Mouse (Mus musculus) hindbrain, embryonic 11.5 days (tissue): Measurements from ENCODE around the gene Stx8. TPM values are rescaled to one million over a fixed set of nuclear protein-coding genes. Genes with fewer than 3 reads are reported as not detected.

Source experiments
- ATAC-seq: fragments of 200-750 bp; cut with Nextera tagmentation; 2 replicates; pipeline ENCODE4 v1.8.0; 2017; ENCODE audit warnings: mild to moderate bottlenecking, moderate TSS enrichment, moderate library complexity; ENCODE audit not compliant: low FRiP score
- DNase-seq: peaks from one replicate; pipeline ENCODE4 v3.0.0-alpha.2; 2015; ENCODE audit warnings: low spot score
- H3K27ac ChIP-seq: fragments of 300-500 bp; sonication (generic); 2 replicates; pipeline ENCODE4 v1.5.1; 2014; ENCODE audit warnings: mild to moderate bottlenecking, low read depth, low read length
- H3K27me3 ChIP-seq: fragments of 300-500 bp; sonication (generic); 2 replicates; pipeline ENCODE4 v1.6.1; 2014; ENCODE audit warnings: mild to moderate bottlenecking, low read length, moderate library complexity, mixed read lengths; ENCODE audit not compliant: control insufficient read depth, insufficient read depth
- H3K36me3 ChIP-seq: fragments of 300-500 bp; sonication (generic); 2 replicates; pipeline ENCODE4 v1.6.1; 2014; ENCODE audit warnings: mild to moderate bottlenecking, low read length, moderate library complexity, mixed read lengths; ENCODE audit not compliant: control insufficient read depth, insufficient read depth
- H3K4me1 ChIP-seq: fragments of 300-500 bp; sonication (generic); replicated peaks from 2 replicates; pipeline ENCODE4 v1.6.1; 2014; ENCODE audit warnings: low read length, mixed read lengths; ENCODE audit not compliant: control insufficient read depth, insufficient read depth
- H3K4me2 ChIP-seq: fragments of 300-500 bp; sonication (generic); replicated peaks from 2 replicates; pipeline ENCODE4 v1.6.1; 2014; ENCODE audit warnings: mild to moderate bottlenecking, low read depth, low read length
- H3K4me3 ChIP-seq: fragments of 300-500 bp; sonication (generic); 2 replicates; pipeline ENCODE4 v1.5.1; 2014; ENCODE audit warnings: low read depth, low read length
- H3K9ac ChIP-seq: fragments of 300-500 bp; sonication (generic); 2 replicates; pipeline ENCODE4 v1.6.1; 2014; ENCODE audit warnings: low read depth, low read length
- H3K9me3 ChIP-seq: fragments of 300-500 bp; sonication (generic); 2 replicates; pipeline ENCODE4 v1.6.1; 2016; ENCODE audit warnings: low read length; ENCODE audit not compliant: control insufficient read depth
- WGBS: fragments of 180-500 bp; shearing (Covaris S2); extraction: QIAGEN DNeasy Blood & Tissue Kit; methylation state at CpG from one replicate; pipeline ENCODE4 v1.1.7; 2014; 5-methylcytosine and 5-hydroxymethylcytosine counted together
- polyA plus RNA-seq: library from polyadenylated mRNA; unstranded; fragments of >200 nt; fragmentation: Nextera tagmentation; extraction: Ambion mirVana; gene quantifications from 2 replicates; pipeline ENCODE4 v1.2.1, GENCODE M21; 2014

Stx8 gene
- polyA plus RNA-seq, 1 experiment from 2014 or later: 63.0 TPM

- Histone ChIP-seq H3K4me1 (0 out of 2 replicates have a peak, but pooled peaks cover 2% of the 10 kb centered on the region), H3K36me3 (no peaks in the 10 kb centered on the region), H3K9ac (no peak overlapping the region), H3K27ac (no peak overlapping the region), H3K27me3 (peaks cover 19% of the 10 kb centered on the region), H3K4me2 (no peak overlapping the region), H3K9me3 (no peaks in the 10 kb centered on the region), H3K4me3 (no peak overlapping the region)
- WGBS: 33% methylated on average over 6 of the region's 6 CpGs
- DNase-seq: peak; percentile 45
- ATAC-seq: peak; percentile 59; the same call in 1 of the 2 replicates
Measured at GRCm38 (mm10) chr11:68247897-68248296, 281.9 kb downstream of the Stx8 start.

GRCm38 (mm10) chr11:68250106-68250505 lies 284.1 kb downstream of the Stx8 start:
- WGBS: 76% methylated on average over 6 of the region's 6 CpGs
- Histone ChIP-seq H3K27me3 (peaks cover 12% of the 10 kb centered on the region), H3K9ac (no peak overlapping the region), H3K4me2 (no peak overlapping the region), H3K27ac (no peak overlapping the region), H3K4me1 (0 out of 2 replicates have a peak, but pooled peaks cover 2% of the 10 kb centered on the region), H3K4me3 (no peak overlapping the region), H3K36me3 (no peaks in the 10 kb centered on the region), H3K9me3 (no peaks in the 10 kb centered on the region)
- ATAC-seq (no peak), DNase-seq (no peak)

GRCm38 (mm10) chr11:68253531-68253930 lies 287.5 kb downstream of the Stx8 start:
- no peak overlapping the region for H3K4me2 ChIP-seq
- no peaks in the 10 kb centered on the region; the same call in 1 of the 2 replicates for H3K4me1 ChIP-seq
- H3K27ac ChIP-seq: no peak overlapping the region
- no peaks in the 10 kb centered on the region for H3K36me3 ChIP-seq
- no peak overlapping the region for H3K4me3 ChIP-seq
- ATAC-seq (no peak), DNase-seq (no peak)
- 0 out of 2 replicates have a peak, but pooled peaks cover 2% of the 10 kb centered on the region for H3K27me3 ChIP-seq
- no peaks in the 10 kb centered on the region for H3K9me3 ChIP-seq
- no peak overlapping the region for H3K9ac ChIP-seq
- WGBS: 89% methylated on average over 7 of the region's 7 CpGs

Other genes with a start within 250 kb of the Stx8 start
- gene Glp2r, start 195.0 kb upstream of the Stx8 start, polyA plus RNA-seq: not detected in 2 replicates
- not detected in 2 replicates for gene Gsg1l2, start 191.6 kb upstream of the Stx8 start, polyA plus RNA-seq
- not detected in 2 replicates for gene Dhrs7c, start 168.0 kb upstream of the Stx8 start, polyA plus RNA-seq
- gene Usp43, start 44.0 kb upstream of the Stx8 start, polyA plus RNA-seq: 0.98 and 0.99 TPM in 2 replicates
- 5.1 and 5.7 TPM in 2 replicates for gene Cfap52, start 542 bp upstream of the Stx8 start, polyA plus RNA-seq